Mouse (Mus musculus): ENCODE data around the gene Mafg. TPM values are rescaled to one million over a fixed set of nuclear protein-coding genes. Genes with fewer than 3 reads are reported as not detected.

The Mafg gene
- polyA plus RNA-seq, 1 experiment = 86.9 TPM

DNA sequence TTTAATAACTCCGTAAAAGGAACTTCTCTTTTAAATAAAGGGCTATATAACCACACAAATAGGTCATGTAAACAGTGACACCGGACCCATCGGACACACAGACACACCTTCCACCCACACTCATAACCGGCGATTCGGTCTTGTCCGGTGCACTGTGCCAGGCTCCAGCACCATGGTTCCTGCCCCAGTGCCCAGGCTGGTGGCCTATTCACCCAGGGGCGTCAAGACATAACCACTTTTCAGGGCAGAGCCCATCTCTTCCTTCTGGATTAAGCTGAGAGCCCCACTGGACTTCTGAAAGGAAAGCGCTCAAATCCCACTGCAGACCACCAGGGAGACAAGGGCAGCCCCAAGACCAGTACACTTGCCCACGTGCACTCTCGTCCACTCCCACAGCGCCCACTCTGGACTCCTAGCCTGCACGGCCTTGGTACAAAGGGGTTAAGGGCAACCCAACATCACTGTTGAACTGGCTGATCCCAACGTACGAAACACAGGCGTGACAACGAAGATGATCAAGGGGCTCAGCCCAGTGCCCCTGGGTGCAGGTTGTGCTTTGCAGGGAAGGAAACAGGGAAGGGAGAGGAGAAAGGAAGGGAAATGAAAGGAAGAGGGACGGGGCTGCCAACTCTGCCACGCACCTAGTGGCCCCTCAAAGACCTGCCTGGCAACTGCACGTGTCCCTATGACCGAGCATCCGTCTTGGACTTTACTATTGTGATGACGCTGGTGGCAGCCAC, 4.6 kb downstream of the Mafg start:
- TF ChIP-seq POLR2A (IDR thresholded peaks at IDR 0.05; ENCODE audit: borderline replicate concordance, control insufficient read depth, low read depth, low read length) (no peak), CTCF (IDR thresholded peaks at IDR 0.05; ENCODE audit: control insufficient read depth, insufficient read depth, low read length) (no peak)
- peak overlapping the region; percentile 86 for H3K4me3 ChIP-seq (replicated peaks; ENCODE audit: control insufficient read depth, low read depth, low read length)
- peak overlapping the region; percentile 94 for H3K27ac ChIP-seq (ENCODE audit: control insufficient read depth, insufficient read depth, low read depth, low read length, poor library complexity)
- H3K4me1 ChIP-seq (ENCODE audit: control insufficient read depth, insufficient read depth, low read length) = peaks cover 15% of the 10 kb centered on the region
- WGBS = 63% methylated on average over 23 of the region's 23 CpGs

DNA sequence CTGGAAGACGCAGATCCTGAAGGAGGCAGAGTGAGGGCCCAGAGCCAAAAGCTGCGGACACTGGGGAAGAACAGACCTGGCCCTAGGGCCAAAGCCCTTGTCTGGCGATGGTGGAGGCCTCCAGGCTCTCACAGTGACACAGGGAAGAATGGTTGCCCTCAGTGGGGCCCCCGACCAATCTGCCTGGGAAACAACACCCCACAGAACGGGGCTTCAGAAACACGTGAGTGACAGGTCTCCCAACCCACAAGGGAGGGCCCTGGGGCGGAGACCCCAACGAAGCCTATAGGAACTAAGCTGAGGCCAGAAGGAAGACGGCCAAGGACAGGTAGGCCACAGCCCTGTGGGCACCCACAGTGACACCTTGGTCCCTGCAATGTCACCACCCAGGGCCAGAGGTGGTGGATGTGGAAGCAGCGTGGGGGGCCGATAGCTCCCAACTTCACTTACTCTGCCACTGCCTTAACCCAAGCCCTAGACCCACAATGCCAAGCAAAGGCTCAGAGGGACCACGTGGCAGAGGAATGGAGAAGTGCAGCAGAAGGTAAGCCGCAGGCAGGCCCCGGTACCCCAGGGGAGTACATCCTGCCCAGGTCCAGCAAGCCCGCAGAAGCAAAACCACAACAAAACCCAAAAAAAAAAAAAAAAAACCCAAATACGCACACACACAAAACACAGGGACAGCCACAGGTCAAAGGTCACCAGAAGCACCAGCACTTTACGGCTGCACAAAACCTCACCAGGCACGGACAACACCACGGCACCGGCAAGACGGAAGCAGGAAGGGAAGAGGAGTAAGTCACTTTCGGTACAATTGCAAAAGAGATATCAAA, 5.7 kb downstream of the Mafg start:
- Histone ChIP-seq H3K4me3 (replicated peaks; ENCODE audit: control insufficient read depth, low read depth, low read length) (peak overlapping the region; percentile 49), H3K27ac (ENCODE audit: control insufficient read depth, insufficient read depth, low read depth, low read length, poor library complexity) (peak overlapping the region; percentile 53), H3K4me1 (ENCODE audit: control insufficient read depth, insufficient read depth, low read length) (peaks cover 13% of the 10 kb centered on the region)
- TF ChIP-seq CTCF (IDR thresholded peaks at IDR 0.05; ENCODE audit: control insufficient read depth, insufficient read depth, low read length) (no peak), POLR2A (IDR thresholded peaks at IDR 0.05; ENCODE audit: borderline replicate concordance, control insufficient read depth, low read depth, low read length) (peak; percentile 22; the same call in 1 of the 2 replicates)
- 11% methylated on average over 22 of the region's 22 CpGs for WGBS

DNA sequence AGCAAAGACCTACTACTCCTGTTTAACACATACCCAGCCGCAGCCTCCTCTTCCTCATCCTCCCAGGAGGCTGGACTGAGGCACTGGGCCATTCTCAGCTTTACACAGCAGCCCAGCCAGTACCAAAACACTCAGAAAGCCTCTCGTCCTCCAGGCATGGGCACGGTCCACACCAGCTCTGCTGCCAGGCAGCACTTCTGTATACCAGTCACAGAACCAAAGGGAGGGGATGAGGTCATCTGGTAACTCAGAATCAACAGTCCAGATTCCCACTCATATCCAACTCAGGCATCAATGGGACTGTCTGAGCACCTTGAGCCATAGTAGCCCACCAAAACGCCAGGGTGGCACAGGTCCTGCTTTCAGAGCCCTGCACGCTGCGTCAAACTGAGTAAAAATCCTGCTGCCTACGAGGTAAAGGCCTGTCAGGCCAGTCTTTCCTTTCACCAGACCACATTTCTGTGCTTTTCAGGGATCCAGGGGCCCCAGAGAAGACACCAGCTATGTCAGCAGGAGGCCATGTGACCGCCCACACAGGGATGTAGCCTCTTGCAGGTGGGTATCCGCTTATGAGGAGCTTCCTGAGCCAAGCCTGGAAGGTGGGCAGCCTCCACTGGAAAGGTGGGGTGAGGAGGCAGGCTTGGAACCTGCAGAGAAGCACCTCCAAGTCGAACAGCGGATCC, 6.5 kb downstream of the Mafg start:
- TF ChIP-seq POLR2A (IDR thresholded peaks at IDR 0.05; ENCODE audit: borderline replicate concordance, control insufficient read depth, low read depth, low read length) = no peak
- TF ChIP-seq CTCF (IDR thresholded peaks at IDR 0.05; ENCODE audit: control insufficient read depth, insufficient read depth, low read length) = no peak
- Histone ChIP-seq H3K27ac (ENCODE audit: control insufficient read depth, insufficient read depth, low read depth, low read length, poor library complexity) (peak overlapping the region; percentile 53), H3K4me3 (replicated peaks; ENCODE audit: control insufficient read depth, low read depth, low read length) (no peak overlapping the region), H3K4me1 (ENCODE audit: control insufficient read depth, insufficient read depth, low read length) (peaks cover 13% of the 10 kb centered on the region)
- 74% methylated on average over 11 of the region's 11 CpGs for WGBS

DNA sequence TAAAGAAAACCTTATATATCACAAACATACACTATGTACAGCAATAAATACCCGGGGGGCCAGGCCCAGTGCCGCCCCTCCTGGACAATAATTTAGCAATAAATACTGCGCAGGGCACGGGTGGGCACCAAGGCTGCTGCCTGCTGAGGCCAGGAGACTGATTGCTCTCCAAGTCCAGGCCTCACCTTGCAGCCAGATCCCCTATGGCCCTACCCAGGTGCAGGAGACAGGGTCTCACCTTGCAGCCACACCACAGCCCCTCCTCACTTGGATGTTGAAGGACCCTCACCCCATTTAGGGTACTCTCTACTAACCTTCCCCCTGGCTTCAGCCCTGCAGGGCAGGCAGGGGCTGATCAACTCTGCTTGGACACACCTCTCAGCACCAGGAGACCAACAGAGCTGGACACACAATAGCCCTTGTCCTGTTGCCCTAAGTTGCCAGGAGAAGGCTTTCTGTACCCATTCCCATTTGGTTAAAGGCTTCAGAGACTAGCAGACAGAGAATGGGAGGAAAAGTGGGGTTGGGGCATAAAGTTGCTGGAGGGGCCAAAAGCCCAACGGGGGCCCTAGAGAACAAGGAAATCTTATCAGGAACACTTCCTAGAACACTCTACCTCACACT, 8.1 kb downstream of the Mafg start, which contains the start of gene Sirt7:
Sirt7 (minus strand) TSS at position 89 of the 624 bp plus-strand sequence.
- Histone ChIP-seq H3K4me1 (ENCODE audit: control insufficient read depth, insufficient read depth, low read length) (peaks cover 10% of the 10 kb centered on the region), H3K27ac (ENCODE audit: control insufficient read depth, insufficient read depth, low read depth, low read length, poor library complexity) (peak within 1 kb of the TSS; percentile 95), H3K4me3 (replicated peaks; ENCODE audit: control insufficient read depth, low read depth, low read length) (peak within 1 kb of the TSS; percentile 85)
- WGBS = 4% methylated on average over 5 of the region's 5 CpGs
- no peak for TF ChIP-seq POLR2A (IDR thresholded peaks at IDR 0.05; ENCODE audit: borderline replicate concordance, control insufficient read depth, low read depth, low read length)
- no peak for TF ChIP-seq CTCF (IDR thresholded peaks at IDR 0.05; ENCODE audit: control insufficient read depth, insufficient read depth, low read length)

- TF ChIP-seq POLR2A (IDR thresholded peaks at IDR 0.05; ENCODE audit: borderline replicate concordance, control insufficient read depth, low read depth, low read length) = peak; percentile 88; the same call in 1 of the 2 replicates
- no peak for TF ChIP-seq CTCF (IDR thresholded peaks at IDR 0.05; ENCODE audit: control insufficient read depth, insufficient read depth, low read length)
- Histone ChIP-seq H3K27ac (ENCODE audit: control insufficient read depth, insufficient read depth, low read depth, low read length, poor library complexity) (peak overlapping the region; percentile 95), H3K4me1 (ENCODE audit: control insufficient read depth, insufficient read depth, low read length) (peaks cover 10% of the 10 kb centered on the region), H3K4me3 (replicated peaks; ENCODE audit: control insufficient read depth, low read depth, low read length) (peak overlapping the region; percentile 85)
- whole genome bisulfite sequencing = under 1% methylated on average over 53 of the region's 53 CpGs
Observed at GRCm38 (mm10) chr11:120624680-120625111, 8.7 kb downstream of the Mafg start.

DNA sequence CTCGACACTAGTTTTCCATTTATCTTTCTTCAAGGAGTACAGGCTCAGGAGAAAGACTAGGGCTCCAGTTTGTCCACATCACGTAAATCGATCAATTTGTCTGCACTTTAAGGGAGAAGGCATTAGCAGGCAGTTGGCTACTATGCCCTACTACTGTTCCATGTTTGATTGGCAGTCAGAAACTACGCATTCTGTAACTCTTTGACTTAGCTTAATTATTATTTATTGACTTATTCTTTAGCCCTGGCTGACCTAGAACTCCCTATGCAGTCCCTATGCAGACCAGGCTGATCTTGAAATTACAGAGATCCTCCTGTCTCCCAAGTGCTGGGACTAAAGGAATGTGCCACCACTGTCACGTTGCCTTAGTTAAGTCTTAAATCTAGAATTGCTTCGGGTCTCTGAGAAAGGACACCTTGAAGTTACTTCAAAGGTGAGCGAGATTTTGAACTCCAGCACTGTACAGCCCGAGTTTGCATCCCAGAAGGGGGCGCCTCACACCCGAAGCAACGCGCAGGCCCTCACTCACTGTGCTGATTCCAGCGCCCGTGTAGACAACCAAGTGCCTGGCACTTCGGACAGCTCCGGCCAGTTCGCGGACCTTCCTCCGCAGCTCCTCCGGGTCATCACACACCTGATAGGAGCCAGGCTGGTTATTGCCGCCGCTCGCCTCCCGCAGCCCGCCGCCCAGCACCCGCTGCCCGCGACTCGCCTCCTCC, 9.3 kb downstream of the Mafg start:
- Histone ChIP-seq H3K4me1 (ENCODE audit: control insufficient read depth, insufficient read depth, low read length) (peaks cover 10% of the 10 kb centered on the region), H3K27ac (ENCODE audit: control insufficient read depth, insufficient read depth, low read depth, low read length, poor library complexity) (peak overlapping the region; percentile 95), H3K4me3 (replicated peaks; ENCODE audit: control insufficient read depth, low read depth, low read length) (peak overlapping the region; percentile 85)
- 11% methylated on average over 30 of the region's 30 CpGs for WGBS
- TF ChIP-seq POLR2A (IDR thresholded peaks at IDR 0.05; ENCODE audit: borderline replicate concordance, control insufficient read depth, low read depth, low read length) = no peak
- TF ChIP-seq CTCF (IDR thresholded peaks at IDR 0.05; ENCODE audit: control insufficient read depth, insufficient read depth, low read length) = peak; percentile 86

DNA sequence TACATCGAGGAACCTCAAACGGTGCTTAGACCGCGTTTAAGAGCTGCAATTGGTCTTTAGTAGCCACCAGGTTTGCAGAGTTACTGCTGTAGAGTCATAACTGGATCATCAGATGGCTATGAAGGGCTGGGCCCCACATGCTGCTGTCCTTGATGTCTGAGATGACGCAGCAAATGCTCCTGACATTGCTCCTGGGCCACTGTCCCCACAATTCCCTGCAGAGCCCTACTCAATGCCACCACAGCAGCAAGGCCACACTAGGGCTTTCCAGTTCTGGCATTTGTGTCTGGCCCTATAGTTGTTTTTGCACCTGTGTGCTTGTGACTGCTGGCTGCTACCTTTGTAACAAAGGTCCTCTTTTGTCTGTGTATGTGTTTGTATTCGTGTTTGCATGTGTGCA, 10.6 kb downstream of the Mafg start:
- TF ChIP-seq POLR2A (IDR thresholded peaks at IDR 0.05; ENCODE audit: borderline replicate concordance, control insufficient read depth, low read depth, low read length) (no peak), CTCF (IDR thresholded peaks at IDR 0.05; ENCODE audit: control insufficient read depth, insufficient read depth, low read length) (no peak)
- Histone ChIP-seq H3K4me3 (replicated peaks; ENCODE audit: control insufficient read depth, low read depth, low read length) (no peak overlapping the region), H3K4me1 (ENCODE audit: control insufficient read depth, insufficient read depth, low read length) (peaks cover 7% of the 10 kb centered on the region), H3K27ac (ENCODE audit: control insufficient read depth, insufficient read depth, low read depth, low read length, poor library complexity) (no peak overlapping the region)
- 89% methylated on average over 6 of the region's 6 CpGs for WGBS

Measured in bone marrow, adult 2 months (tissue).